Mouse (Mus musculus) stomach, embryonic 15.5 days (tissue): ENCODE data around the gene Cdc25a. TPM values are rescaled to one million over a fixed set of nuclear protein-coding genes. Genes with fewer than 3 reads are reported as not detected.

Experiments
- microRNA-seq: library from miRNA; unstranded; fragments of <30 nt; microRNA quantifications from one replicate; pipeline ENCODE4, GENCODE M21; 2016
- polyA plus RNA-seq: library from polyadenylated mRNA; unstranded; fragments of >200 nt; fragmentation: Nextera tagmentation; extraction: Ambion mirVana; gene quantifications from 2 replicates; pipeline ENCODE4 v1.2.1, GENCODE M21; 2015

The Cdc25a gene
- polyA plus RNA-seq, 1 experiment from 2014 or later: 28.8 TPM

Small RNA genes lying within 50 kb of the gene (microRNA-seq; reads per million reads assigned to microRNA genes)
- gene Mir7089: 1.4 reads per million

Other genes starting within 250 kb of the Cdc25a start
- not detected in 2 replicates for gene Fbxw24, start 249.5 kb upstream of the Cdc25a start, polyA plus RNA-seq
- not detected in 2 replicates for gene Fbxw25, start 210.9 kb upstream of the Cdc25a start, polyA plus RNA-seq
- not detected in 2 replicates for gene Fbxw18, start 172.9 kb upstream of the Cdc25a start, polyA plus RNA-seq
- 0.06 and 0.09 TPM in 2 replicates for gene Fbxw26, start 129.5 kb upstream of the Cdc25a start, polyA plus RNA-seq
- not detected in 2 replicates for gene Fbxw27, start 84.9 kb upstream of the Cdc25a start, polyA plus RNA-seq
- 0.22 TPM in 1 of 2 replicates, not detected in the other for gene Spink8, start 63.3 kb upstream of the Cdc25a start, polyA plus RNA-seq
- 66.8 and 67.7 TPM in 2 replicates for gene Nme6, start 42.8 kb upstream of the Cdc25a start, polyA plus RNA-seq
- 22.7 and 24.2 TPM in 2 replicates for gene Camp, start 26.0 kb upstream of the Cdc25a start, polyA plus RNA-seq
- gene Map4, start 55.9 kb downstream of the Cdc25a start, polyA plus RNA-seq: 55.6 and 63.8 TPM in 2 replicates
- 94.3 and 99.5 TPM in 2 replicates for gene Smarcc1, start 242.1 kb downstream of the Cdc25a start, polyA plus RNA-seq
- 103 and 106 TPM in 2 replicates for gene Dhx30, start 242.3 kb downstream of the Cdc25a start, polyA plus RNA-seq